Mouse (Mus musculus) forebrain, postnatal 0 days (tissue): ENCODE results near the gene Armc3. TPM values are rescaled to one million over a fixed set of nuclear protein-coding genes. Genes with fewer than 3 reads are reported as not detected.
A peak's percentile ranks its signal among the peaks of the same experiment; 100 is the strongest.

Source experiments
- ATAC-seq: fragments of 200-750 bp; cut with Nextera tagmentation; 2 replicates; pipeline ENCODE4 v1.8.0; 2017; ENCODE audit warnings: mild to moderate bottlenecking, moderate library complexity
- DNase-seq: peaks from one replicate; pipeline ENCODE4 v3.0.0-alpha.2; 2015
- H3K27ac ChIP-seq: fragments of 300-500 bp; sonication (generic); 2 replicates; pipeline ENCODE4 v1.5.1; 2014; ENCODE audit warnings: low read depth, mild to moderate bottlenecking, antibody characterized with exemption, low read length, moderate library complexity, mixed read lengths
- H3K27me3 ChIP-seq: fragments of 300-500 bp; sonication (generic); 2 replicates; pipeline ENCODE4 v1.6.1; 2014; ENCODE audit warnings: mild to moderate bottlenecking, low read length, mixed read lengths; ENCODE audit not compliant: insufficient read depth
- H3K36me3 ChIP-seq: fragments of 300-500 bp; sonication (generic); 2 replicates; pipeline ENCODE4 v1.6.1; 2014; ENCODE audit warnings: mild to moderate bottlenecking, moderate library complexity; ENCODE audit not compliant: insufficient read depth
- H3K4me1 ChIP-seq: fragments of 300-500 bp; sonication (generic); 2 replicates; pipeline ENCODE4 v1.6.1; 2014; ENCODE audit warnings: antibody characterized with exemption; ENCODE audit not compliant: insufficient read depth
- H3K4me2 ChIP-seq: fragments of 300-500 bp; sonication (generic); 2 replicates; pipeline ENCODE4 v1.6.1; 2014; ENCODE audit warnings: low read depth, mild to moderate bottlenecking, moderate library complexity
- H3K4me3 ChIP-seq: fragments of 300-500 bp; sonication (generic); 2 replicates; pipeline ENCODE4 v1.5.1; 2014; ENCODE audit warnings: low read depth, low read length, mixed read lengths
- H3K9ac ChIP-seq: fragments of 300-500 bp; sonication (generic); 2 replicates; pipeline ENCODE4 v1.6.1; 2014; ENCODE audit warnings: mild to moderate bottlenecking
- H3K9me3 ChIP-seq: fragments of 300-500 bp; sonication (generic); 2 replicates; pipeline ENCODE4 v1.6.1; 2016; ENCODE audit warnings: low read length
- CTCF ChIP-seq: sonication (generic); IDR thresholded peaks from 2 replicates; pipeline ENCODE4 v1.5.1; 2016; ENCODE audit warnings: antibody characterized with exemption, control low read depth, low read depth
- WGBS: fragments of 180-500 bp; shearing (Covaris S2); extraction: QIAGEN DNeasy Blood & Tissue Kit; methylation state at CpG from one replicate; pipeline ENCODE4 v1.1.7; 2014; 5-methylcytosine and 5-hydroxymethylcytosine counted together
- polyA plus RNA-seq: library from polyadenylated mRNA; unstranded; fragments of >200 nt; fragmentation: Nextera tagmentation; extraction: Ambion mirVana; gene quantifications from 2 replicates; pipeline ENCODE4 v1.2.1, GENCODE M21; 2015
- total RNA-seq: library from RNA; depleted of rRNA; stranded (reverse); fragments of >200 nt; gene quantifications from 2 replicates; pipeline ENCODE4 v1.2.3, GENCODE M21; 2014

The Armc3 gene
- total and polyA plus RNA-seq, 2 experiments from 2014 or later: 1.5 to 2.4 TPM

GRCm38 (mm10) chr2:19326376-19326775 is 127.3 kb downstream of the Armc3 start:
- Histone ChIP-seq H3K4me2 (no peak overlapping the region), H3K27ac (no peak overlapping the region), H3K27me3 (no peaks in the 10 kb centered on the region), H3K4me1 (no peaks in the 10 kb centered on the region), H3K4me3 (no peak overlapping the region), H3K36me3 (no peaks in the 10 kb centered on the region), H3K9ac (no peak overlapping the region), H3K9me3 (no peaks in the 10 kb centered on the region)
- 94% methylated on average over 1 of the region's 1 CpGs for WGBS
- DNase-seq (no peak), ATAC-seq (no peak)
- no peak for TF ChIP-seq CTCF

GRCm38 (mm10) chr2:19327811-19328210 is 128.7 kb downstream of the Armc3 start:
- H3K4me2 ChIP-seq: no peak overlapping the region
- DNase-seq (no peak), ATAC-seq (no peak)
- H3K4me1 ChIP-seq: no peaks in the 10 kb centered on the region
- H3K27me3 ChIP-seq: no peaks in the 10 kb centered on the region
- no peak overlapping the region for H3K27ac ChIP-seq
- no peak overlapping the region for H3K4me3 ChIP-seq
- H3K9me3 ChIP-seq: no peaks in the 10 kb centered on the region
- WGBS: 87% methylated on average over 4 of the region's 4 CpGs
- no peak for TF ChIP-seq CTCF
- no peak overlapping the region for H3K9ac ChIP-seq
- no peaks in the 10 kb centered on the region for H3K36me3 ChIP-seq

- ATAC-seq: peak; percentile 75
Observed at GRCm38 (mm10) chr2:19343901-19344635, 145.0 kb downstream of the Armc3 start.

GRCm38 (mm10) chr2:19344636-19345413 is 145.7 kb downstream of the Armc3 start:
- DNase-seq: peak; percentile 96

More at GRCm38 (mm10) chr2:19343901-19344635, 145.0 kb downstream of the Armc3 start:
- Histone ChIP-seq H3K9ac (no peak overlapping the region), H3K27me3 (no peaks in the 10 kb centered on the region), H3K36me3 (no peaks in the 10 kb centered on the region), H3K4me3 (peak overlapping the region; percentile 35), H3K9me3 (no peaks in the 10 kb centered on the region), H3K27ac (peak overlapping the region; percentile 64; the same call in 1 of the 2 replicates), H3K4me1 (no peaks in the 10 kb centered on the region), H3K4me2 (peak overlapping the region; percentile 46)
- DNase-seq: no peak
- no peak for TF ChIP-seq CTCF
- 37% methylated on average over 10 of the region's 10 CpGs for WGBS

GRCm38 (mm10) chr2:19345414-19345964 is 146.4 kb downstream of the Armc3 start:
- no peaks in the 10 kb centered on the region for H3K4me1 ChIP-seq
- DNase-seq (no peak), ATAC-seq (peak; percentile 23; the same call in 1 of the 2 replicates)
- 80% methylated on average over 5 of the region's 5 CpGs for WGBS
- peak overlapping the region; percentile 46 for H3K4me2 ChIP-seq
- H3K4me3 ChIP-seq: peak overlapping the region; percentile 35; the same call in 1 of the 2 replicates
- no peak overlapping the region for H3K27ac ChIP-seq
- no peaks in the 10 kb centered on the region for H3K9me3 ChIP-seq
- H3K36me3 ChIP-seq: 0 out of 2 replicates have a peak, but pooled peaks cover 1% of the 10 kb centered on the region
- H3K27me3 ChIP-seq: no peaks in the 10 kb centered on the region
- no peak for TF ChIP-seq CTCF
- peak overlapping the region; percentile 60; the same call in 1 of the 2 replicates for H3K9ac ChIP-seq

More at GRCm38 (mm10) chr2:19344636-19345413, 145.7 kb downstream of the Armc3 start:
- peak; percentile 92 for TF ChIP-seq CTCF
- no peaks in the 10 kb centered on the region for H3K4me1 ChIP-seq
- H3K4me2 ChIP-seq: peak overlapping the region; percentile 46
- H3K36me3 ChIP-seq: no peaks in the 10 kb centered on the region
- no peaks in the 10 kb centered on the region for H3K9me3 ChIP-seq
- H3K9ac ChIP-seq: peak overlapping the region; percentile 60
- 27% methylated on average over 19 of the region's 20 CpGs for WGBS
- peak; percentile 88 for ATAC-seq
- peak overlapping the region; percentile 64 for H3K27ac ChIP-seq
- peak overlapping the region; percentile 35 for H3K4me3 ChIP-seq
- H3K27me3 ChIP-seq: no peaks in the 10 kb centered on the region

- TF ChIP-seq CTCF: no peak
- Histone ChIP-seq H3K36me3 (0 out of 2 replicates have a peak, but pooled peaks cover 3% of the 10 kb centered on the region), H3K27me3 (no peaks in the 10 kb centered on the region), H3K4me3 (no peak overlapping the region), H3K9me3 (no peaks in the 10 kb centered on the region), H3K9ac (no peak overlapping the region), H3K4me1 (no peaks in the 10 kb centered on the region), H3K27ac (no peak overlapping the region), H3K4me2 (no peak overlapping the region)
- no peak for DNase-seq
- 84% methylated on average over 3 of the region's 3 CpGs for WGBS
- no peak for ATAC-seq
Observed at GRCm38 (mm10) chr2:19348454-19348853, 149.4 kb downstream of the Armc3 start.

- H3K27me3 ChIP-seq: no peaks in the 10 kb centered on the region
- no peak overlapping the region for H3K9ac ChIP-seq
- DNase-seq: no peak
- no peak overlapping the region for H3K4me2 ChIP-seq
- H3K9me3 ChIP-seq: no peaks in the 10 kb centered on the region
- H3K36me3 ChIP-seq: 0 out of 2 replicates have a peak, but pooled peaks cover 3% of the 10 kb centered on the region
- no peak for TF ChIP-seq CTCF
- no peak overlapping the region for H3K4me3 ChIP-seq
- no peak for ATAC-seq
- 74% methylated on average over 5 of the region's 5 CpGs for WGBS
- H3K27ac ChIP-seq: no peak overlapping the region
- H3K4me1 ChIP-seq: no peaks in the 10 kb centered on the region
Observed at GRCm38 (mm10) chr2:19350167-19350566, 151.1 kb downstream of the Armc3 start.
